Mouse (Mus musculus) lung, postnatal 0 days (tissue): ENCODE measurements around the gene Gm20388.

Experiments used
- CTCF ChIP-seq: IDR thresholded peaks from 2 replicates; pipeline ENCODE4 v1.5.1; 2016; ENCODE audit warnings: antibody characterized with exemption, mild to moderate bottlenecking
- EP300 ChIP-seq: IDR thresholded peaks from 2 replicates; pipeline ENCODE4 v1.6.1; 2016; ENCODE audit warnings: antibody characterized with exemption, mild to moderate bottlenecking, control low read depth

- TF ChIP-seq CTCF = no peak
- no peak for TF ChIP-seq EP300
These were observed 2332.7 kb downstream of the Gm20388 start for GRCm38 (mm10) chr8:122243310-122243709.
